Mouse (Mus musculus): ENCODE measurements around the gene Thap11.
"Not testable (repeated sequence)": the region's sequence is repeated elsewhere in the genome, so short reads cannot be mapped to it uniquely, and the experiment has no call there.

Thap11 gene

GRCm38 (mm10) chr8:105854715-105855216 is at the start of gene Thap11:
Gene Thap11 (plus strand): TSS chr8:105855132.
- peak; percentile 94 for DNase-seq (ENCODE audit: low read depth, low spot score)

GRCm38 (mm10) chr8:105805346-105805745 is 49.6 kb upstream of the Thap11 start:
- no peak for DNase-seq (ENCODE audit: low read depth, low spot score)

- no peak for DNase-seq (ENCODE audit: low read depth, low spot score)
These were observed 49.0 kb upstream of the Thap11 start for GRCm38 (mm10) chr8:105805964-105806363.

- no peak for DNase-seq (ENCODE audit: low read depth, low spot score)
These were observed 47.2 kb upstream of the Thap11 start for GRCm38 (mm10) chr8:105807766-105808165.

GRCm38 (mm10) chr8:105808480-105808879 is 46.5 kb upstream of the Thap11 start:
- DNase-seq (ENCODE audit: low read depth, low spot score): no peak

GRCm38 (mm10) chr8:105810245-105810786 is 44.6 kb upstream of the Thap11 start:
- DNase-seq (ENCODE audit: low read depth, low spot score): peak; percentile 71

- DNase-seq (ENCODE audit: low read depth, low spot score): peak; percentile 9
These were observed 43.9 kb upstream of the Thap11 start for GRCm38 (mm10) chr8:105811061-105811460.

GRCm38 (mm10) chr8:105811543-105811942 is 43.4 kb upstream of the Thap11 start:
- peak; percentile 27 for DNase-seq (ENCODE audit: low read depth, low spot score)

- DNase-seq (ENCODE audit: low read depth, low spot score): no peak
These were observed 42.4 kb upstream of the Thap11 start for GRCm38 (mm10) chr8:105812511-105812910.

GRCm38 (mm10) chr8:105813241-105813640 is 41.7 kb upstream of the Thap11 start:
- DNase-seq (ENCODE audit: low read depth, low spot score): no peak

- no peak for DNase-seq (ENCODE audit: low read depth, low spot score)
These were observed 35.3 kb upstream of the Thap11 start for GRCm38 (mm10) chr8:105819659-105820058.

GRCm38 (mm10) chr8:105820925-105821324 is 34.0 kb upstream of the Thap11 start:
- DNase-seq (ENCODE audit: low read depth, low spot score): no peak

GRCm38 (mm10) chr8:105825506-105825905 is 29.4 kb upstream of the Thap11 start:
- peak; percentile 76 for DNase-seq (ENCODE audit: low read depth, low spot score)

- DNase-seq (ENCODE audit: low read depth, low spot score): peak; percentile 35
These were observed 28.6 kb upstream of the Thap11 start for GRCm38 (mm10) chr8:105826379-105826778.

GRCm38 (mm10) chr8:105826861-105827848 is 27.8 kb upstream of the Thap11 start, which contains the start of the genes Ranbp10 and Tsnaxip1:
Gene Ranbp10 (minus strand): TSS chr8:105827350.
Gene Tsnaxip1 (plus strand): TSS chr8:105827731.
- peak; percentile 99 for DNase-seq (ENCODE audit: low read depth, low spot score)

GRCm38 (mm10) chr8:105833740-105834139 is 21.2 kb upstream of the Thap11 start:
- DNase-seq (ENCODE audit: low read depth, low spot score): not testable (repeated sequence)

- peak; percentile 84 for DNase-seq (ENCODE audit: low read depth, low spot score)
These were observed 19.6 kb upstream of the Thap11 start for GRCm38 (mm10) chr8:105835318-105835717.

- no peak for DNase-seq (ENCODE audit: low read depth, low spot score)
These were observed 17.9 kb upstream of the Thap11 start for GRCm38 (mm10) chr8:105836991-105837390.

- no peak for DNase-seq (ENCODE audit: low read depth, low spot score)
These were observed 15.7 kb upstream of the Thap11 start for GRCm38 (mm10) chr8:105839209-105839608.

GRCm38 (mm10) chr8:105846678-105847077 is 8.3 kb upstream of the Thap11 start:
- DNase-seq (ENCODE audit: low read depth, low spot score): no peak

- DNase-seq (ENCODE audit: low read depth, low spot score): no peak
These were observed 4.9 kb upstream of the Thap11 start for GRCm38 (mm10) chr8:105850014-105850413.

- no peak for DNase-seq (ENCODE audit: low read depth, low spot score)
These were observed 4.3 kb upstream of the Thap11 start for GRCm38 (mm10) chr8:105850611-105851010.
